Mouse (Mus musculus) hindbrain, embryonic 10.5 days (tissue): ENCODE measurements around the gene Mapk1. TPM values are rescaled to one million over a fixed set of nuclear protein-coding genes. Genes with fewer than 3 reads are reported as not detected.
"Not testable (repeated sequence)": the region's sequence is repeated elsewhere in the genome, so short reads cannot be mapped to it uniquely, and the experiment has no call there.

Source experiments
- DNase-seq: peaks from one replicate; pipeline ENCODE4 v3.0.0-alpha.2; 2017; ENCODE audit warnings: low spot score
- H3K27ac ChIP-seq: fragments of 300-500 bp; sonication (generic); 2 replicates; pipeline ENCODE4 v1.5.1; 2016; ENCODE audit warnings: mild to moderate bottlenecking, moderate library complexity
- H3K27me3 ChIP-seq: fragments of 300-500 bp; sonication (generic); 2 replicates; pipeline ENCODE4 v1.6.1; 2016; ENCODE audit warnings: mild to moderate bottlenecking; ENCODE audit not compliant: poor library complexity, insufficient read depth, severe bottlenecking
- H3K36me3 ChIP-seq: fragments of 300-500 bp; sonication (generic); 2 replicates; pipeline ENCODE4 v1.6.1; 2016; ENCODE audit warnings: mild to moderate bottlenecking, moderate library complexity
- H3K4me1 ChIP-seq: fragments of 300-500 bp; sonication (generic); replicated peaks from 2 replicates; pipeline ENCODE4 v1.6.1; 2016; ENCODE audit warnings: mild to moderate bottlenecking
- H3K4me3 ChIP-seq: fragments of 300-500 bp; sonication (generic); 2 replicates; pipeline ENCODE4 v1.5.1; 2016; ENCODE audit warnings: mild to moderate bottlenecking, moderate library complexity
- H3K9me3 ChIP-seq: fragments of 300-500 bp; sonication (generic); 2 replicates; pipeline ENCODE4 v1.6.1; 2016; ENCODE audit warnings: mild to moderate bottlenecking, moderate library complexity
- WGBS: fragments of 180-500 bp; shearing (Covaris S2); methylation state at CpG from one replicate; pipeline ENCODE4 v1.1.7; 2016; 5-methylcytosine and 5-hydroxymethylcytosine counted together
- polyA plus RNA-seq: library from polyadenylated mRNA; unstranded; fragments of >200 nt; fragmentation: Nextera tagmentation; extraction: Ambion mirVana; gene quantifications from 2 replicates; pipeline ENCODE4 v1.2.1, GENCODE M21; 2016

Mapk1 gene
- polyA plus RNA-seq, 1 experiment from 2014 or later = 150 TPM

DNA sequence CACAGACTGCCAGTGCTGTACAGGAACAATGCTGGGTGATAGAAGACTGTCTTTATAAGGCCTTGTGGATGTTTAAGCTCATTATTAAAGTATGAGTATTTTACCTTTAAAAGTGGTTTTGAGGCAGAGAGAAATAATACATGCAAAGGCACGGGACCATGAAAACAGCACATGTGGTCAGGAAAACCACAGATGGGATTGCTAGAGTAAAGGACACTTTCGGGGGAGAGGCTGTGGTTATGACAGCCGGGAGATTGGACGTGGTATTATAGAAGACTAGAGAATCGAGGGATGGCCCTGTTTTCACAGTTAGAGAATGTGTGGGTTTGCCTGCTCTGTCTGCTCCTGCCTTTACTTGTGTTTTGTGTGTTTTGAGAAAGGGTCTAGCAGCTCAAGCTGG lies 5.7 kb downstream of the Mapk1 start:
- Histone ChIP-seq H3K27me3 (no peaks in the 10 kb centered on the region), H3K36me3 (peaks cover 63% of the 10 kb centered on the region), H3K27ac (no peak overlapping the region), H3K4me1 (peaks cover 16% of the 10 kb centered on the region), H3K9me3 (no peaks in the 10 kb centered on the region), H3K4me3 (no peak overlapping the region)
- WGBS = 92% methylated on average over 5 of the region's 5 CpGs
- no peak for DNase-seq

DNA sequence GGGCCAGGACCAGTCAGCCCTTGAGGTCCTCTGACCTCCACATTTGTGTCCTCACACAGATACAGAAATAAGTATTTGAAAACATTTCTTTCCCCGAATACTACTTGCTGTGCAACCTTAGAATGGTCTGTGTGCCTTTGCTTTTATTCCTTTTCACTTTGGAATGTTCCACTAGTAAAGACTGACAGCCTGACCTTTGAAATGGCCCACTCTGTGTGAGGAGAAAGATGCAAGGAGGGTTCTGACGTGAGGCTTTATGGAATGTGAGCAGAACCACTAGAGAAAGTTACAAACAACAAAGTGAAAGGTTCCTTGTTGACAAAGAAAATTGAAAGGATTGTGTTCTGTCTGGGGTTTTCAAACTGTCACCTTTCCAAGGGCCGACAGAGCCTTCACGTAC lies 6.8 kb downstream of the Mapk1 start:
- WGBS = 75% methylated on average over 4 of the region's 4 CpGs
- peaks cover 74% of the 10 kb centered on the region for H3K36me3 ChIP-seq
- peaks cover 8% of the 10 kb centered on the region for H3K4me1 ChIP-seq
- H3K27me3 ChIP-seq = no peaks in the 10 kb centered on the region
- DNase-seq = no peak
- H3K27ac ChIP-seq = no peak overlapping the region
- no peak overlapping the region for H3K4me3 ChIP-seq
- no peaks in the 10 kb centered on the region for H3K9me3 ChIP-seq

DNA sequence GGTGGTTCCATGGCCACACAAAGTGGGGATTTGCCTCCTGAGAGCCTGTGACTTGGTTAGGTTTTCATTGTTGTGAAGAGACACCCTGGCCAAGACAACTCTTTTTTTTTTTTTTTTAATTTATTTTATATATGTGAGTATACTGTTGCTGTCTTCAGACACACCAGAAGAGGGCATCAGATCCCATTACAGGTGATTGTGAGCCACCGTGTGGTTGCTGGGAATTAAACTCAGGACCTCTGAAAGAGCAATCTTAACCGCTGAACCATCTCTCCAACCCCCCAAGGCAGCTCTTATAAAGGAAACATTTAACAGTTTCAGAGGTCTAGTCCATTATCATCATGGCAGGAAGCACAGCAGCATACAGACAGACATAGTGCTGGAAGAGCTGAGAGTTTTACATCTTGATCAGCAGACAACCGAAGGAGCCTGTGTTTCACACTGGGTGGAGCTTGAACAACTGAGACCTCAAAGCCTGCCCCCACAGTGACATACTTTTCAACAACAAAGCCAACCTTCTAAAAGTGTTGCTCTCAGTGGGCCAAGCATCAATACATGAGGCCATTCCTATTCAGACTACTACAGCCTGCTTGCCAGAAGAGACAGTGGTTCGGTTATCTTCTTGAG lies 11.4 kb downstream of the Mapk1 start:
- H3K27ac ChIP-seq = no peak overlapping the region

DNA sequence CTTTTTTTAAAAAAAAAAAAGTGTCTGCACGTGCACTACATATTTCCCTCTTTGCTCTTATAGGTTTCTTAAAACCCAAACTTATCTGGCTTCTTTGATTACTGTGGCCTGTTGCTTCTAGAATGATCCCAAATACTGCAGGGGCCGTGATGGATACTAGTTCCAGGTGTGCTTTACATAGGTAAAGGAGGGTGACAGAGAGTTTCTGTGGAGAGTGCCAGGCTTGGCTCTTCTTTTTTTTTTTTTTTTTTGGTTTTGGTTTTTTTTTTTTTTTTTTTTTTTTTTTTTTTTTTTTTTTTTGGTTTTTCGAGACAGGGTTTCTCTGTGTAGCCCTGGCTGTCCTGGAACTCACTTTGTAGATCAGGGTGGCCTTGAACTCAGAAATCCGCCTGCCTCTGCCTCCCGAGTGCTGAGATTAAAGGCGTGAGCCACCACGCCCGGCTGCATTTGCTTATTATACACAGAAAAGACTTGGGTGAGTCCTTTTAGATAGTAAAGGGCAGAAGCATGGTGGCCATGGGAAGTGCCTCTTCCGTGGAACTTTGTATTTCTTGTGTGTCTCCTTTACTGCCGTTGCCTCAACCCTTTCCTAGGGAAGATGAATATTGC lies 13.0 kb downstream of the Mapk1 start:
- DNase-seq, H3K27ac ChIP-seq, H3K9me3 ChIP-seq, H3K4me3 ChIP-seq, H3K4me1 ChIP-seq, H3K27me3 ChIP-seq: not testable (repeated sequence)
- H3K36me3 ChIP-seq = peaks cover 49% of the 10 kb centered on the region
- 92% methylated on average over 10 of the region's 10 CpGs for WGBS

More for the DNA sequence above, 11.4 kb downstream of the Mapk1 start:
- Histone ChIP-seq H3K9me3 (no peaks in the 10 kb centered on the region), H3K4me3 (no peak overlapping the region), H3K4me1 (no peaks in the 10 kb centered on the region), H3K36me3 (peaks cover 41% of the 10 kb centered on the region), H3K27me3 (no peaks in the 10 kb centered on the region)
- 85% methylated on average over 4 of the region's 4 CpGs for WGBS
- DNase-seq = no peak

DNA sequence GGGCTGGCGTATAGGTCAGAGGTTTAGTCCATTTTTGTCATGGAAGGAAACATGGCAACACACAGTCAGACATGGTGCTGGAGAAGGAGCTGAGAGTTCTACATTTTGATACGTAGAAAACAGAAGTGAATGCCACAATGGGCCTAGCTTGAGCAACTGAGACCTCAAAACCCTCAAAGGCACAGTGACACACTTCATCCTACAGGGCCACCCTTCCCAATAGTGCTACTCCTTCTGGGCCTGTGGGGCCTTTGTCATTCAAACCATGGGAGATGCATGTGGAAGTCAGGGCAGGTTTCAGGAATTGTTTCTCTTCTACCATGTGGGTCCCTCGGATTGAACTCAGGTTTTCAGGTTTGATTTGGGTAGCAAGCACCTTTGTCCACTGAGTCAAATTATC lies 17.9 kb downstream of the Mapk1 start:
- no peak overlapping the region for H3K4me3 ChIP-seq
- peaks cover 24% of the 10 kb centered on the region for H3K36me3 ChIP-seq
- H3K27ac ChIP-seq = no peak overlapping the region
- no peaks in the 10 kb centered on the region for H3K4me1 ChIP-seq
- no peak for DNase-seq
- no peaks in the 10 kb centered on the region for H3K27me3 ChIP-seq
- H3K9me3 ChIP-seq = no peaks in the 10 kb centered on the region
- 92% methylated on average over 3 of the region's 3 CpGs for WGBS

DNA sequence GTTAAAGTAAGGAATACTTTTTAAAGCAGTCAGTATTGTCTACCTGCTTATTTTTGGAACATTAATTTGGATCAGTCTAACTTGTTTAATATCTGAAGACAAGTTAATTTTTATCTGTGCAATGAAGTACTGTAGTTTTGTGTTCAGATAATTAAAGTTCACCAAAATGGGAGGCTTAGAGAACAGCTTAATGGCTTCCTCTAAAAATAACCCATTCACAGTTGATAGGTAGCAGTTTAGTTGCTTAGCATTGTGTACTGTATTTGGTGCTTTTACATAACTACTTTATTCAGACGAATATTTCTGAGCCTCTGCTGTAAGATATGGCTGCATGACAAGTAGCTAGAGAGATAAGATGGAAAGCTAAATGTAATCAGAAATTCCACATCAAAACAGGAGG lies 23.9 kb downstream of the Mapk1 start:
- DNase-seq = no peak
- WGBS = 88% methylated on average over 1 of the region's 1 CpGs
- H3K9me3 ChIP-seq = no peaks in the 10 kb centered on the region

DNA sequence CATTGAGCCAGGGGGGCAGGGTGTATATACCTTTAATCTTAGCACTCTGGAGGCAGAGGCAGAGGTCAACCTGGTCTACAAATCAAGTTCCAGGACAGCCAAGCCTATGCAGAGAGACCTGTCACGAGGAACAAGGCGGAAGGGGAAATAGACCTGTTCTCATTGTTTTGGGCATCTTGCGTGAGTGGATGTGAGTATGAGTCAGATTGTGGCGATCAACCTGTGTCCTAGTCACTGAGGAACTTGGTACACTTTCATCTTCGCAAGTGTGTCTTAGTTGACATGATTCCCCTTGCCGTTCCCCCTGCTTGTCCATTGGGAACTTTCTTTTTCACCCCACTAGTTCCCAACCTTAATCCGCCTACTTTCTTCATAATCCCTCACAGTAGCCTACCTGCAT lies 26.9 kb downstream of the Mapk1 start:
- Histone ChIP-seq H3K4me3 (no peak overlapping the region), H3K27me3 (no peaks in the 10 kb centered on the region), H3K4me1 (no peaks in the 10 kb centered on the region), H3K27ac (no peak overlapping the region), H3K36me3 (peaks cover 35% of the 10 kb centered on the region), H3K9me3 (no peaks in the 10 kb centered on the region)
- 99% methylated on average over 7 of the region's 7 CpGs for WGBS
- no peak for DNase-seq

More for the DNA sequence above, 23.9 kb downstream of the Mapk1 start:
- Histone ChIP-seq H3K27me3 (no peaks in the 10 kb centered on the region), H3K4me1 (no peaks in the 10 kb centered on the region), H3K36me3 (peaks cover 24% of the 10 kb centered on the region), H3K4me3 (no peak overlapping the region), H3K27ac (no peak overlapping the region)

DNA sequence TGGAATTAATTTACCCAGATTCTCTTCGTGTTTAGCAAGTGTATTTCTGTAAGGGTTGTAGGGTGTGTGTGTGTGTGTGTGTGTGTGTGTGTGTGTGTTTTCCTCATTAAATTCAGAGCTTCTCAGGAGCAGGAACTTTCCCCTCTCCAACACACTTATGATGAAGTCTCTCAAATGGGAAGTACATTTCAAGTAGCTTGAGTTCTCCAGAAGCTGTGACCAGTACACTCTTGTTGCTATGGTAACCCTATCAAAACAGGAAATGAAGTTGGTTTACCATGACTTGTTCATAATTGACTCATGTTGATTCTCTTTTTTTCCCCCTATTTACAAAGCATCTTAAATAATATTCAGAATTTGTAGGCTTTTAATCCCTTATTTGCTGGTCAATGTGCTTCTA lies 29.4 kb downstream of the Mapk1 start:
- Histone ChIP-seq H3K36me3 (peaks cover 48% of the 10 kb centered on the region), H3K4me3 (no peak overlapping the region), H3K27me3 (no peaks in the 10 kb centered on the region), H3K27ac (no peak overlapping the region), H3K9me3 (no peaks in the 10 kb centered on the region), H3K4me1 (no peaks in the 10 kb centered on the region)
- 96% methylated on average over 1 of the region's 1 CpGs for WGBS
- no peak for DNase-seq

DNA sequence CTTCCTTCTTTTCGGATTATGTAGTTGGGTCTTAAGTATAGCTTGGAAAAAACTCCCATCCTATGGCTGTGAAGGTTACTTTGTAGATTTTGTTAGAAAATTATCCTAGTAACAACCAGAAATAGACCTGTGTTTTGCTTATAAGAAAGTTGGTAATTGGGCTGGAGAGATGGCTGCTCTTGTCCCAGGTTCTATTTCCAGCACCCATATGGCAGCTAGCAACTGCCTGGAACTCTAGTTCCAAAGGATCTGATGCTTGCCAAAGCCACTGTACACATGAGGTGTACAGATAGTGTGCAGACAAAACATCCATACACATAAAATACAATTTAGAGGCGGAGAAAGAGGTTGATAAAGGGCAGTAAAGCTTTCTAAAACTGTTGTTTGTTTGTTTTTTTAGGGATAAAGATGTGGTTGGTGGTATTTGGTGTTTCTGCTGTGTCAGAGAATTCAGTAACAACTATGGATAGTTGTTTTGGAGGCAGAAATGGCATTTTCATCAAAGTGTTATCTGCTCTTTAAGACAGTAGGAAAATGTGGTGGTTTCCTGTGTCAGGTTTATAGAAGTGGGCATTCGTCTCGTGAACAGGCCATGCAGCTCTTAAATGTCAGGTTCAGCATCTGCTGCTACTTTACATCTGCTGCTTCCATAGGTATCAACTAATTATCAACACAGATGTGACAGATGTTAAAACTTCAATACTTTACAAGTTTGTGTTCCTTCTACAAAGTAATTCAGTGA lies 32.1 kb downstream of the Mapk1 start:
- Histone ChIP-seq H3K4me3 (no peak overlapping the region), H3K36me3 (peaks cover 59% of the 10 kb centered on the region), H3K4me1 (no peaks in the 10 kb centered on the region), H3K27ac (no peak overlapping the region), H3K27me3 (no peaks in the 10 kb centered on the region), H3K9me3 (no peaks in the 10 kb centered on the region)
- 91% methylated on average over 4 of the region's 4 CpGs for WGBS
- no peak for DNase-seq

DNA sequence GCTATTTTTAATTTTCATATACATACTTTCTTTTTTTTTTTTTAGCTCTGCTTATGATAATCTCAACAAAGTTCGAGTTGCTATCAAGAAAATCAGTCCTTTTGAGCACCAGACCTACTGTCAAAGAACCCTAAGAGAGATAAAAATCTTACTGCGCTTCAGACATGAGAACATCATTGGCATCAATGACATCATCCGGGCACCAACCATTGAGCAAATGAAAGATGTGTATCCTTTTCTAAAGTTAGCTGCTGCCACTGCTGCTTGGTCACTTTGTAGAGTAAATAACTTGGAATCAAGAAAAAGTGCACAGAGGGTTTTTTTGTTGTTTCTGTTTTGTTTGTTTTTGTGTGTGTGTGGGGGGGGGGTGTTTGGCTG lies 32.7 kb downstream of the Mapk1 start:
- WGBS = 92% methylated on average over 3 of the region's 3 CpGs
- Histone ChIP-seq H3K9me3 (no peaks in the 10 kb centered on the region), H3K27ac (no peak overlapping the region), H3K4me3 (no peak overlapping the region), H3K4me1 (no peaks in the 10 kb centered on the region), H3K36me3 (peaks cover 65% of the 10 kb centered on the region), H3K27me3 (no peaks in the 10 kb centered on the region)
- DNase-seq = no peak

DNA sequence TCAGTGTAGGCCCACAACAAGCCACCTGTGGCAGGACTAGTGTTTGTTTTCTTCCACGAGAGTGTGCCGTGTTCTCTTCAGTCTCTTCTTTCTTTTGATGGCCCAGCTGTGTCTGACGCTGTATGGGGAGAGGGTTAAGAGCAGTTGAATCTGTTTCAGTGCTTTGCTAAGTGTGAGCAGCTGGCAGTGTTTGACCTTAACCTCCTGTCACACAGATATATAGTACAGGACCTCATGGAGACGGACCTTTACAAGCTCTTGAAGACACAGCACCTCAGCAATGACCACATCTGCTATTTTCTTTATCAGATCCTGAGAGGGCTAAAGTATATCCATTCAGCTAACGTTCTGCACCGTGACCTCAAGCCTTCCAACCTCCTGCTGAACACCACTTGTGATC lies 34.9 kb downstream of the Mapk1 start:
- H3K9me3 ChIP-seq = no peaks in the 10 kb centered on the region
- H3K27ac ChIP-seq = no peak overlapping the region
- no peaks in the 10 kb centered on the region for H3K27me3 ChIP-seq
- DNase-seq = no peak
- 85% methylated on average over 6 of the region's 6 CpGs for whole genome bisulfite sequencing
- H3K36me3 ChIP-seq = peaks cover 78% of the 10 kb centered on the region
- H3K4me1 ChIP-seq = no peaks in the 10 kb centered on the region
- no peak overlapping the region for H3K4me3 ChIP-seq

DNA sequence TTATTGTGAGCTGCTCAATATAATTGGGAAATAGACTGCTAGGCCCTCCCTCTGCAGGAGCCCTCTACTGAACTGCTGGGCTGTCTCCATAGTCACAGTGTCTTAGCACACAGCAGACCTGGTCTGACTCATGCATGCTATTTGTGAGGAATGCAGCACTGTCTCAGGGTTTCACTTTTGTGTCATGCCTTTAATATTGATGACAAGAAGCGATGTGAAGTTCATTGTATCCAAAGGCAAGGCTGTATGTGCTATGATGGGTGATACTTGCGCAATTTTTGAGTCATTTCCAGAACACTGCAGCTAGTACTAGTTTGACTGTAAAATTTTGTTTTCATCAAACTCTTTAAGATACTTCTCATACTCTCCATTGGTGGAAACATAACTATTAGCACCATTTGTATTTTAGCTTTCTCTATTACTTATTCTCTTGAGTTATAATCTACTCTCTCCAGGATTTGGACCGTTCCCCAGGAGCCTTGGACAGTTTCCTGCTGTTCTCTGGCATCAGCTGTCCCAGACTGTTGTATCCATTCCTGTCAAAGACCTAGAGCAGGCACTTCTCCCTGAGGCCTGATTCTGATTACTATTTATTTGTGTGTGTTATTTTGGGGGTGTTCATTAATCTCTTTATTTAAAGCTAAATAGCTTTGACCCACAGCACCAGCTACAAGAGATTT lies 41.4 kb downstream of the Mapk1 start:
- no peaks in the 10 kb centered on the region for H3K4me1 ChIP-seq
- DNase-seq = no peak
- no peak overlapping the region for H3K27ac ChIP-seq
- no peaks in the 10 kb centered on the region for H3K27me3 ChIP-seq
- no peaks in the 10 kb centered on the region for H3K9me3 ChIP-seq
- WGBS = 96% methylated on average over 3 of the region's 3 CpGs
- H3K36me3 ChIP-seq = peaks cover 99% of the 10 kb centered on the region
- no peak overlapping the region for H3K4me3 ChIP-seq
